Mouse (Mus musculus): Measurements from ENCODE around the gene Msi2. TPM values are rescaled to one million over a fixed set of nuclear protein-coding genes. Genes with fewer than 3 reads are reported as not detected.
A peak's percentile ranks its signal among the peaks of the same experiment; 100 is the strongest.

The Msi2 gene
- polyA plus RNA-seq, 1 experiment: 78.5 TPM

DNA sequence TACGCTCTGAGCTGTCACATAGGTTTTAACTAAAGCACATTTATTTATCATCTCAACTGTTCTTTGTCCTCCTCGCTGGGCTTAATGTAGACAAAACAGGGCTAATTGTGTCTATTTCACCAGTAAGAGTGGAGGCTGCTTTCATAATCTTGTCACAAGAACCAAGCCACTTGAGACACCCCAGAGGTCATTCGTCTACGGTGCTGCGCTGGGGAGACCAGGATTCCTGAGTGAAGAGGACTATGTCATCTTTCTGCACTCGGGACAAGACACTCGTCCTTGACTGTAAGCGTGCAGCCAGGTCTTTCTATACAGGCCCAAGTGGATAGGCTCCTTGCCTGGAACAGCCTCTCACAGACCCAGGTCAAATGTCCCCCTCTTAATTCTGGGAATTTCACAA, 62.5 kb downstream of the Msi2 start:
- 83% methylated on average over 8 of the region's 8 CpGs for WGBS
- no peak for TF ChIP-seq POLR2A (IDR thresholded peaks at IDR 0.05; ENCODE audit: insufficient read depth, low read depth, low read length)
- TF ChIP-seq CTCF (IDR thresholded peaks at IDR 0.05; ENCODE audit: insufficient read depth, low read depth, low read length): no peak
- H3K27ac ChIP-seq (ENCODE audit: insufficient read depth, low read depth, low read length): 0 out of 2 replicates have a peak overlapping the region, but pooled peaks have one; percentile 29
- no peak overlapping the region for H3K4me3 ChIP-seq (ENCODE audit: insufficient read depth, low read depth, low read length)
- peaks cover 14% of the 10 kb centered on the region for H3K4me1 ChIP-seq (ENCODE audit: control insufficient read depth, insufficient read depth, low read length)

DNA sequence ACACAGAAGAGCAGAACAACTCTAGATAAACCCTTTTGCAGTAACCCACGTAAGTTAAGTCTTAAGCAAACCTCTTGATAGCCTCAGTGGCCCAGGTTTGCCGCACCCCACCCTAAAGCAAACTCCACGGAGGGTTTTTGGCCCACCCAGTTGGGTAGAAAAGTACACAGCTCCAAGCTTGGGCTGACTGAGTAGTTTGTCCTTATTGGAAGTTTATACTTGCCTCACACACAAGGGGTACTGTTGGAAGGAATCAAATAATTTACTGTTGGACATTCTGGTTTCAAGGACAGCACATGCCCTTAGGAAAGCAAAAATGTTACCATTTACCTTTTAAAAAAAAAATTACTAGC, 63.1 kb downstream of the Msi2 start:
- no peak overlapping the region for H3K4me3 ChIP-seq (ENCODE audit: insufficient read depth, low read depth, low read length)
- 81% methylated on average over 3 of the region's 3 CpGs for WGBS
- TF ChIP-seq CTCF (IDR thresholded peaks at IDR 0.05; ENCODE audit: insufficient read depth, low read depth, low read length): no peak
- no peak for TF ChIP-seq POLR2A (IDR thresholded peaks at IDR 0.05; ENCODE audit: insufficient read depth, low read depth, low read length)
- peak overlapping the region; percentile 65; the same call in 1 of the 2 replicates for H3K27ac ChIP-seq (ENCODE audit: insufficient read depth, low read depth, low read length)
- H3K4me1 ChIP-seq (ENCODE audit: control insufficient read depth, insufficient read depth, low read length): peaks cover 15% of the 10 kb centered on the region

DNA sequence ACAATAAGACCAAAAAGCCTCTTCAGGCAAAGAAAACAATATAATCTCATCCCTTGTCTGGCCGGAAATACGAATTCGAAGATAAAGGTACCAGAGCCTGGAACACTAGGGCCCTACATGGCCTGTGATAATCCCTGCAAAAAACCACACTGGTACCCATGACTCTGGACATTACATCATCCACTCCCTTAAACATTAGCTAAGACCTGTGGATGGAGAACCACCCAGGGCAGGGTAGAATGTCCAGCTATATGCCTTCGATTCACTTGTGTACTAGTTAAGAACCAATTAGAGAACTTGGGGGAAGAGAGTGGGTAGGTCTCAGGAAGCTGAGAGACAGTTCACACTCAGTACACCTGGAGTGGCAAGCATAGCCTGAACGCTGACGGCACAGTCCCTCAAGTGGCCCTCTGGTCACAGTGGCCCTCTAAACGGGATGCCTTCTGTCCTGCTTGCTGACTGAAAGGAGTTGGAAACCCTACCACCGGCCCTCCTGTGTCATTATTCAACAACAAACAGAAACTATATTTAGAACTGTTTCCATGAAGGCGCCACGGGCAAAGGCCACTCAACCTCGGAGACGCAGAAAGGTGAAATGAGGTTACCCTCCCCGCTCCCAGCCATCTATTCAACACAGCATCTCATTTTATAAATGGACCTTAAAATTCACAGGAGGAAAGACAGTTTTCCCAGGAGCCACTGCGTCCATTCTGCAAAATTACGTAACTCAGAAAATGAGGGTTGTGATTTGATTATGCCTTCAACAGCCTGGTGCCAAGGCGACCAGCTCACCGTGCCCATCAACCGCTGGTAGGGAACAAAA, 63.7 kb downstream of the Msi2 start:
- peaks cover 15% of the 10 kb centered on the region for H3K4me1 ChIP-seq (ENCODE audit: control insufficient read depth, insufficient read depth, low read length)
- peak overlapping the region; percentile 65; the same call in 1 of the 2 replicates for H3K27ac ChIP-seq (ENCODE audit: insufficient read depth, low read depth, low read length)
- H3K4me3 ChIP-seq (ENCODE audit: insufficient read depth, low read depth, low read length): no peak overlapping the region
- TF ChIP-seq POLR2A (IDR thresholded peaks at IDR 0.05; ENCODE audit: insufficient read depth, low read depth, low read length) (no peak), CTCF (IDR thresholded peaks at IDR 0.05; ENCODE audit: insufficient read depth, low read depth, low read length) (no peak)
- WGBS: 65% methylated on average over 18 of the region's 18 CpGs

DNA sequence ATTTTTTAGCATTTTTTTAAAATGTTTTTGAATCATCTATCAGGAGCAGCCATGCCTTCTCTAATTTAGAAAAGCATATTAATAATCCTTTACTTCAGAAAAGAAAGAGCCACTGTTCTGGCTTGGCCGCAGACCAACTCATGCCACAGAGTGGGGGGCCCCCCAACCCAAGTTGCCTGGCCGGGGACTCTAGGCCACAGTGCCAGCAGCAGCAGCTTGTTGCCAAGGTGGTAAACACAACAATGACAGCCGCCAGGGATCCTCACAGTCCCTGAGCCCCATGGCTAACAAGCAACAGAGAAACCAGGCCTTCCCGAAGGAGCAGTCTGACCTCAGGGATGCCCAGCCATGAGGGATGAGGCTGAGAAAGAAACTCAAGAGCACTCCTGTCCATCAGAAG, 68.0 kb downstream of the Msi2 start:
- Histone ChIP-seq H3K4me3 (ENCODE audit: insufficient read depth, low read depth, low read length) (no peak overlapping the region), H3K27ac (ENCODE audit: insufficient read depth, low read depth, low read length) (0 out of 2 replicates have a peak overlapping the region, but pooled peaks have one; percentile 5), H3K4me1 (ENCODE audit: control insufficient read depth, insufficient read depth, low read length) (peaks cover 30% of the 10 kb centered on the region)
- TF ChIP-seq POLR2A (IDR thresholded peaks at IDR 0.05; ENCODE audit: insufficient read depth, low read depth, low read length) (no peak), CTCF (IDR thresholded peaks at IDR 0.05; ENCODE audit: insufficient read depth, low read depth, low read length) (no peak)
- WGBS: 57% methylated on average over 4 of the region's 4 CpGs

DNA sequence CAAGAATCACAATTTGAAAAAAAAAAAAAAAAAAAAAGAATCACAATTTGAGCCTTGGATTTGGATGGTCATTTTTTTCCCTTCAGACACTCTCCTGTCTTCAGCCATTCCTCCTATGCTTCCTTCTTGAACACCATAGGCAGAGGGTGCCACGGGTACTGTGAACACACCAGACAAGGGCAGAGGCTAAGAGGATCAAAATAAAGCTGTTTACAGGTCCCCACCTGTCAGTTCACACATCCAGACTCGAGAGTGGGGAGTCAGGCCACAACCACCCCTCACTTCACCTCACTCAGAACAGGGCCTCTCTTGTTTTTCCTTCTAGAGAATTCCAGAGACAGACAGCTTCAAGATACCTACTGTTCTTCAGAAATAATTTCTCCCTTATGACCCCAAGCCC, 69.3 kb downstream of the Msi2 start:
- 46% methylated on average over 2 of the region's 2 CpGs for WGBS

DNA sequence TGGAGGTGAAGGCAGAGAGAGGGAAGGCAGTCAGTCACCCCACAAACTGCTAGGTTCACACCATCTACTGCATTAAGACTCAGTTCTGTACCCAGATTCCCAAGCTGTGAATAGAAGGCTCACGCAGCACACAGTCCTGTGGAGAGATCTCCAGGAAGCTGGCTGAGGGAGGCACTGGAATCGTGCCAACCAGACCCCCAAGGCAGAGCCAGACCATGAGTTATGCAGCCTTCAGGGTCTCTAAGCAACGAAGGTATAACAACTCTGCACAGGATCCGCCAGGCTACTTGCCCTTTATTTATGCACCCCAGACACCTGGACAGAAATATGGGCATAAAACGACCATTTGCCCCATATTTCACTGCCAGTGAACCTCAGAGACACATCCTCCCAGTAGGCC, 69.9 kb downstream of the Msi2 start:
- no peak overlapping the region for H3K27ac ChIP-seq (ENCODE audit: insufficient read depth, low read depth, low read length)
- H3K4me1 ChIP-seq (ENCODE audit: control insufficient read depth, insufficient read depth, low read length): peaks cover 26% of the 10 kb centered on the region
- TF ChIP-seq POLR2A (IDR thresholded peaks at IDR 0.05; ENCODE audit: insufficient read depth, low read depth, low read length) (no peak), CTCF (IDR thresholded peaks at IDR 0.05; ENCODE audit: insufficient read depth, low read depth, low read length) (no peak)
- no peak overlapping the region for H3K4me3 ChIP-seq (ENCODE audit: insufficient read depth, low read depth, low read length)
- 49% methylated on average over 5 of the region's 5 CpGs for WGBS

More for the DNA sequence above, 69.3 kb downstream of the Msi2 start:
- no peak for TF ChIP-seq CTCF (IDR thresholded peaks at IDR 0.05; ENCODE audit: insufficient read depth, low read depth, low read length)
- TF ChIP-seq POLR2A (IDR thresholded peaks at IDR 0.05; ENCODE audit: insufficient read depth, low read depth, low read length): no peak
- Histone ChIP-seq H3K4me3 (ENCODE audit: insufficient read depth, low read depth, low read length) (no peak overlapping the region), H3K4me1 (ENCODE audit: control insufficient read depth, insufficient read depth, low read length) (peaks cover 26% of the 10 kb centered on the region), H3K27ac (ENCODE audit: insufficient read depth, low read depth, low read length) (no peak overlapping the region)

DNA sequence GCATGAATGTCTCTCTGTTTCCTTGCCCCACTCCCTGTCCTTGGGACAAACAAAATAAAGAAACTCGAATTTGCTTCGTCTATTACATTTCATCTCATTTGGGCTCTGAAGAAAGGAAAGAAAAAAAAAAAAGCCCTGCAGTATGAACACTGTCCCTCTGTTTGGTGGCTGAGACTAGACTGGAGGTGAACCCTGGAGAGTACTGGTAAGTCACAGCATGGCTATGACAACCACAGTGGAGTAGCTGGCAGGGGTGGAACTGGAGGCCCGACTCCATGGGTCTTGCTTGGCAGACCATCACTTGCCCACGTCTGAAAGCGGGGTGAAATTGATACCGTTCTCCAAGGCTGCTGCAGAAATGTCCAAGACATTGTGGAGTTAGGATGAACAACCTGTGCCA, 71.8 kb downstream of the Msi2 start:
- no peak for TF ChIP-seq POLR2A (IDR thresholded peaks at IDR 0.05; ENCODE audit: insufficient read depth, low read depth, low read length)
- no peak for TF ChIP-seq CTCF (IDR thresholded peaks at IDR 0.05; ENCODE audit: insufficient read depth, low read depth, low read length)
- H3K27ac ChIP-seq (ENCODE audit: insufficient read depth, low read depth, low read length): no peak overlapping the region; the same call in 1 of the 2 replicates
- 65% methylated on average over 6 of the region's 6 CpGs for WGBS
- peaks cover 26% of the 10 kb centered on the region for H3K4me1 ChIP-seq (ENCODE audit: control insufficient read depth, insufficient read depth, low read length)
- no peak overlapping the region for H3K4me3 ChIP-seq (ENCODE audit: insufficient read depth, low read depth, low read length)

DNA sequence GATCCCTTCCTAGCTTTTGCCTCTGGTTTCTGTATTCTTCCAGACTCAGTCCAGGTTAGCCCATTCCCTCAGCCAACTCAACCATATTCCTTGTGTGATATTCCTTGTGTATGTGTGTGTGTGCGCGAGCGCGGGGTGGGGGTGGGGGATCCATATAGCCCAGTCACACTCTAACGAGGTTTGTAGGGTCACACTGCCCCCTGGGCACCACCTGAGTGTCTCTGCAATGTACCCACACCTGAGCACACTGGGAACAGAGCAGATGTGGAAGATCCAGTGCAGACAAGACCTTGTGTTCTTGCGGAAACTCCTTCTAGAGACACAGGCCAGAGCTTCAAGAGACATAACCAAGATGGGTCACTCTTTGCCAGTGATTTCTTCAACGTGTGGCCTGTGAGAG, 72.5 kb downstream of the Msi2 start:
- H3K4me1 ChIP-seq (ENCODE audit: control insufficient read depth, insufficient read depth, low read length): peaks cover 32% of the 10 kb centered on the region
- 71% methylated on average over 7 of the region's 7 CpGs for WGBS
- no peak overlapping the region for H3K4me3 ChIP-seq (ENCODE audit: insufficient read depth, low read depth, low read length)
- H3K27ac ChIP-seq (ENCODE audit: insufficient read depth, low read depth, low read length): peak overlapping the region; percentile 61
- TF ChIP-seq POLR2A (IDR thresholded peaks at IDR 0.05; ENCODE audit: insufficient read depth, low read depth, low read length) (no peak), CTCF (IDR thresholded peaks at IDR 0.05; ENCODE audit: insufficient read depth, low read depth, low read length) (no peak)

DNA sequence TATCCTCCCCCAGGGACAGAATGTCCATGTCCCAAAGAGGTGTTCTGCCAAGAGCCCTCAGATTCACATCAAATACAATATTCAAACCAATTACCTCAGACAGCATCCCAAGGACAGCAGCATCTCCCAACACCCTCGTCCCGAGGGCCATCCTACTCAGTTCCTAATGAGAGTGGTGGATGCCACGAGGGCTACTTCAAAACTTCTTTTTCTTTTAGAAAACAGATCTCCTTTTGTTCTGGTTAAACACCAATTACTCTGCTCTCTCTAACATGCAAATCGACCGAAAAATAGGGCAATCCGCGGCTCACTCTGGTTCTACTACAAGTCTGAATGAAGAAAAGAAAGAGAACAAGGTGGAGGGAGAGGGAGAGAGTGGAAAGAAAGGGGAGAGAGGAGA, 73.6 kb downstream of the Msi2 start:
- Histone ChIP-seq H3K27ac (ENCODE audit: insufficient read depth, low read depth, low read length) (peak overlapping the region; percentile 61; the same call in 1 of the 2 replicates), H3K4me1 (ENCODE audit: control insufficient read depth, insufficient read depth, low read length) (peaks cover 29% of the 10 kb centered on the region), H3K4me3 (ENCODE audit: insufficient read depth, low read depth, low read length) (no peak overlapping the region)
- WGBS: 51% methylated on average over 7 of the region's 7 CpGs
- no peak for TF ChIP-seq CTCF (IDR thresholded peaks at IDR 0.05; ENCODE audit: insufficient read depth, low read depth, low read length)
- no peak for TF ChIP-seq POLR2A (IDR thresholded peaks at IDR 0.05; ENCODE audit: insufficient read depth, low read depth, low read length)

Measured in olfactory bulb, adult 2 months (tissue).